Mouse (Mus musculus) effector memory CD4-positive, alpha-beta T cell, adult 7 months (primary cell): Measurements from ENCODE around the gene Cradd. TPM values are rescaled to one million over a fixed set of nuclear protein-coding genes. Genes with fewer than 3 reads are reported as not detected.

Experiments used
- polyA plus RNA-seq: library from polyadenylated mRNA; unstranded; fragments of 100-300 nt; shearing (Covaris generic); gene quantifications from one replicate; pipeline ENCODE4 v1.2.1, GENCODE M21; 2017

Gene Cradd
- polyA plus RNA-seq, result 12.8 TPM

GRCm38 (mm10) chr10:95323393-95324277 lies at the start of gene Cradd:
Gene Cradd, minus strand, starts transcription at chr10:95324133.

Other genes starting within 250 kb of the Cradd start
- gene Socs2, start 93.0 kb upstream of the Cradd start, polyA plus RNA-seq, result 5.5 TPM
- 70.0 TPM for gene Mrpl42, start 177.8 kb upstream of the Cradd start, polyA plus RNA-seq
- 304 TPM for gene Ube2n, start 191.0 kb upstream of the Cradd start, polyA plus RNA-seq
- 34.5 TPM for gene Nudt4, start 240.0 kb upstream of the Cradd start, polyA plus RNA-seq